Mouse (Mus musculus) frontal cortex, adult (tissue): ENCODE results near the gene Gm26938.
A peak's percentile ranks its signal among the peaks of the same experiment; 100 is the strongest.

ENCODE experiments used
- ATAC-seq: cut with Nextera tagmentation; 2 replicates; pipeline ENCODE4 v1.9.2; 2017; ENCODE audit warnings: mild to moderate bottlenecking, moderate library complexity, mixed read lengths; ENCODE audit not compliant: low TSS enrichment

Gm26938 gene

DNA sequence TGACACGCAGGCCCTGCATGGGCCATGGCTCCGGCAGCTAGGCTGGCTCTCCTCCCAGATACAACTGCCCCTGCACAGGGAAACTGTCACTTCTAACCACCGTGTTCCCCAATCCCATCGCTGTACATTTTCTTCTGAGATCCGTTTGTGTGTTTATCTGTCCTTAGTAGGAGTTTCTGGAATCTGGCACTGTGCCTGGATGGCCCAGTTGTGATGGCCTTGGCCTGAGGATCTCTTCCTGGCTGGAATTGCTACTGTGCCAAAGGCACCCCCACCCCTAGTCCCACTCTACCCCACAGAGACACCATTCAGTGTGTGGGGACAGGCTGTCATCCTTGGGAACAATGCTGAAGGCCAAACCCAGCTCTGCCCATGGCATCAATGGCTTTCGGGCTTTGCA lies 10.2 kb downstream of the Gm26938 start:
- ATAC-seq: no peak

DNA sequence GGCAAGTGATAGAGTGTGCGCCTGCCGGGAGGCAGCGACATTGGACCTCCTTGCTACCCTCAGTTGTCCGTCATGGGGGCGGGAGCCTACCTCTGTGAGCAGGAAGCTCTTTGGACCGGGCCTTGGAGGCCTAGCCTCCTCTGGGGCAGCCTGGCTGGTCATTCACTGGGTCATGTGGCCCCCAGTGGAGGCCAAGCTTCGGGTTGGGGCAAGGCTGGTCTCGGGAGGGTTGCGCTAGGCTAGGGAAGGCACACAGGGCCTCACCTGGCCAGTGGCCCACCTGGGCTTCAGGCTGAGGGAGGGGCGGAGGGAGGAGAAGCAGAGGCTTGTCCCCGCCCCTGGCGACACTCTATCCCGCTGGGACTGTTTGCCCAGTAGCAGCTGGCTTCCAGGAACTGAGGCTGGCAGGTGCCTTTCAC lies 12.2 kb downstream of the Gm26938 start:
- no peak for ATAC-seq

- ATAC-seq: no peak
Observed at GRCm38 (mm10) chr5:139813126-139813490, 13.1 kb downstream of the Gm26938 start.

DNA sequence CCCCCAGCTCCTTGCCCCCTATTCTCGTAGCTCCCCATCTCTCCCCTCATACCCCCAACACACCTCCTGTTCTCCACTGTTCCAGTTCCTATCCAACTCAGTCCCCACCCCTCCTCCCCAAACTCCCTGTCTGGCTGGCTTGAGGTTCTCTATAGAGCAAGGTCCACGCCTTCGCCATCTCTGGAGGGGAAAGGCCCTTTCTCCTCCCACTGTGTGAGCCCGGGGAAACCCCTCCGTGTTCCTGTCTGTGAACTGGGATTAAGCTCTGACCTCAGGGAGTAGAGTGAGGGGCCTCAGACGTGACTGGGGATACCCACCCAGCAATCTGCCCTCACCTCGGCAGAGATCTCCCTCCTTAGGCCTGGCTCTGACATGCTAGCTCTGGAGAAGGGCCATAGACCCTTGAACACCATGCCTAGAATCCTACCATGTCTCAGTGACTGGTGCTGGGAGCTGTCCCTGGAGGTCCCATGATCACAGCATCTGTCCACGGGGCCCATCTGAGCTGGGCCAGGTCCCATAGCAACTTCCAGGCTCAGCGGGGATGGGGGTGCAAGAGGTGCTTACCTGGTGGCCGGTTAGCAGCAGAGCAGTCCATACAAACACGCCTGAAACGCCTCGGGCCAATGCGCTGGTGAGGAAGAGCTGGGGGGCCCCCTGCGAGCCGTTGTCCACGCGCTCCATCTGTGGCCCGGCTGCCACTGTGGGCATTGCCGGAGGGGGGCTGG lies 13.6 kb downstream of the Gm26938 start:
- no peak for ATAC-seq

GRCm38 (mm10) chr5:139811677-139812397 lies 14.4 kb downstream of the Gm26938 start:
- ATAC-seq: no peak

DNA sequence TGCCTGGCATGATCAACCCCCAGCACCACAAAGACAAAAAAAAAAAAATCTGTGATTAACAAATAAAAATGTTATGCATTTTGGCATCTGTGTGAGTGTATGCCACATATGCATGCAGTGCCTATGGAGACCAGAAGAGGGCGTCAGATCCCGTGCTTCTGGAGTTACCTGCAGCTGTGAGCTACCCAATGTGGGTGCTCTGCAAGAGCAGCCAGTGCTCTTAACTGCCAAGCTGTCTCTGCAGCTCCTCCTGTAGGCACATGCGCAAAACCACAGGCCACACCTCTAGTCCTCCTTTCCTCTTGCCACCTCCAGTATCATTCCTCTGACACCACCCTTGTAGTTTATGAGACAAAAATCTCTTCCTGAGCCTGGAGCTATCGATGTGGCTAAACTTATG lies 16.8 kb downstream of the Gm26938 start:
- ATAC-seq: no peak

DNA sequence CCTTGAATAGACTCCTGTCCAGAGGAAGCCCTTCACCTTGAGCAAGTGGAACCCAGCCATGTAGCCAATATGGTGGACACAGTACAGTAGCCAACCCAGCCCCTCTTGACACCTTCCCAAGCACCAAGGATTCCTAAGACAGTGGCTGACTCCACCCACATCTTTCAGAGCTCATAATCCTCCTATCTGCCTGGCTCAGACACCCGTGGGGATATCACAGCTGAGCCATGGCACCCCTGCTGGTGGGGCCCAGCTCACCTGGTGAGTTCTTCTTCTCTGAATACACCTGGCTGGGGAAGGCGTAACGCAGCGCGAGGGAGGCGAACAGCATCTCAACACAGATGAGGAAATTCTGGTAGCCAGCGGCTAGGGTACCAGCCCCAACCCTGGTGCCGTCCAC lies 20.3 kb downstream of the Gm26938 start:
- ATAC-seq: no peak

DNA sequence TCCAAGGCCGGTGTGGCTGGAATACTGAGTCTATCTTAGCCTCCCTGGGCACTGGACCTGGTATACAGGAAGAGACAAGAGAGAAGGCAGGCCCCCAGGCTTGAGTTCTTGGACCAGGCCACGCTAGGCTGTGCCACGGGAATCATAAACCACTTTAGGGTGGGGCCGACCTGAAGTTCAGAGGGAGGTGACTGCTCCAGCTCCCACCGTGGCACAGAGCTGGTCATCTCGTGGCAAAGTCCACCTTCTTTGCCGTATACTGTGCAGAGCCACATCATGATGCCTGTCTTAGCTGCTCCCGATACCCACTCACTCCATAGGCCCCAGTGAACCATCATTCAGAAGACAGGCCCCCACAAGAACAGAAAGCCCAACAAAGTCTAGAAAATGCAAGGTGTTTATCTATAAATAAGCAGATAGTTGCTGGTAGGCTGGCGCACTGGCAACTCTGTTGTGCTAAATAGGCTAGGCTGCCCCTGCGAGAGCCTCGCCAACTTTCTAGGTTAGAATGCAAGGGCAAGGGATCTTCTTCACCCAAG lies 21.6 kb downstream of the Gm26938 start:
- no peak for ATAC-seq

- ATAC-seq: no peak
Observed at GRCm38 (mm10) chr5:139804107-139804551, 22.1 kb downstream of the Gm26938 start.

DNA sequence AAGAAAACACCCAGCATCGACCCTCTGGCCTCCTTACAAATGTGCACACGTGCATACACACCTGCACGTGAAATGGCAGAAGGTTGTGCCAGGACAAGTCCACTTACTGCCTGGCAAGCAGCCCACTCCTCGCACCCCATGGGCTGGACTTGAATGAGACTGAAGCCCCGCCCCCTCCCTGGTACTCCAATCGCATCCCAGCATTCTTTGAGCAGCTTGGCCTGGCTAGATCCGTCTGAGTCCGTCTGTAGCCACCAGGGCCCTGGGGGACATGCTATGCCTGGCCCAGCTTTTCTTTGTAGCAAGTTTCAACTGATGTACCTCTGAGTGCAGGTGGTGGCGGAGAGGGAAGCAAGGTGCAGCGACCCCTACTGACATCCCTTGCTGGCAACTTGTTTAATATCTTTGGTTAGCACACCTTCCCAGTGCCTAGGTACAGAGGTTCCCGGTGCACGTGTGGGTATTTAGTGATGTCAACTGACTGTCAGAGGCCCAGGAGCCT lies 22.6 kb downstream of the Gm26938 start:
- no peak for ATAC-seq

DNA sequence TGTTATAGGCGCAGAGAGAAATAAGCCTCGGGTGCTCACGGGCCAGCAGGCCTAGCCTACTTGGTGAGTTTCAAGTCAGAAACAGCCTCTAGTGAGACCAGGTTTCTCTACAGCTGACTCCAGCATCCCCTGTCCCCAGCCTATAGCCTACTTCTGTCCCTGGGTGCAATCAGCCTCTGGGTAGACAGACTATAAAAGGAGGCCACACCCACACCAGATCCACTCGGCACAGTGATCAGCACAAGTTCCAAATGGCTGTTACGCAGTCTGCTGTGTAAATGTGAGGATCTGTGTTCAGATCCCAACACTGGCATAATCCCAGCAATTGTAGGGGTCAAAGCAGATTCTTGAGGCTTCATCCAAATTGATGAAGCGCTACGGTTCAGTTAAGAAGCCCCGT lies 23.0 kb downstream of the Gm26938 start:
- no peak for ATAC-seq

DNA sequence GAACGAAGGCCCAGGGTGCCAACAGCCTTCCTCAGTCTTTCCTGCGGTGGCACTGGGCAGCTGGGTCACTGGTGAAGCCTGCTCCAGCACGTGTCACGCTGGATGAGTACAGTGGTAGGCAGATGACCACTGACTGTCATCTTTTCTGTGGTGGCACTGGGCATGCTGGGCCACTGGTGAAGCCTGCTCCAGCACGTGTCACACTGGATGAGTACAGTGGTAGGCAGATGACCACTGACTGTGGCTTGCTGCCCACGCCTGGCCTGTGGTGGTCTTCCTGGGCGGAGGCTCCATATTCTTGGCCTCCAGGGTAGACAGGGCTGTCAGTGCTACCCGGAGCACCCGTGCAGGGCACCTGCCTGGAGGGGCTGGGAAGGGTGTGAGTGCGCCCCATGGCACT lies 24.3 kb downstream of the Gm26938 start:
- no peak for ATAC-seq

DNA sequence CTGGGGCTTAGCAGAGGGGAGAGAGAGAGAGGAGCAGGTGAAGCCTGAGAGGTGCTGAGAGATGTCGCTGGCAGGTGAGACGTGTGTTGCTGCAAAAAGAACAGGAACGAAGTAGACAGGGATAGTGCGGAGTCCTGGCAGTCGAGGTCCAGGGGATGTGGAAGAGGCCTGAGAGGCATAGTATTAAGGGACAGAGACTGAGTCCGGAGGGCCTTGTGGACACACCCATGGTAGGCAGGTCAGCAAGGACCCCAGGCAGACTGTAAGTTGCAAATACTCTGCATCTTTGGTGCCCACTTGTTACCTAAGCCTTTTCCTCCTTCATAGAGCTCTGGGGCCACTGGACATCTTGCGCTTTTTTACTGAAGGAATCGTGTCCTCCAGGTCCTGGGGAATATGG lies 25.0 kb downstream of the Gm26938 start:
- ATAC-seq: no peak

DNA sequence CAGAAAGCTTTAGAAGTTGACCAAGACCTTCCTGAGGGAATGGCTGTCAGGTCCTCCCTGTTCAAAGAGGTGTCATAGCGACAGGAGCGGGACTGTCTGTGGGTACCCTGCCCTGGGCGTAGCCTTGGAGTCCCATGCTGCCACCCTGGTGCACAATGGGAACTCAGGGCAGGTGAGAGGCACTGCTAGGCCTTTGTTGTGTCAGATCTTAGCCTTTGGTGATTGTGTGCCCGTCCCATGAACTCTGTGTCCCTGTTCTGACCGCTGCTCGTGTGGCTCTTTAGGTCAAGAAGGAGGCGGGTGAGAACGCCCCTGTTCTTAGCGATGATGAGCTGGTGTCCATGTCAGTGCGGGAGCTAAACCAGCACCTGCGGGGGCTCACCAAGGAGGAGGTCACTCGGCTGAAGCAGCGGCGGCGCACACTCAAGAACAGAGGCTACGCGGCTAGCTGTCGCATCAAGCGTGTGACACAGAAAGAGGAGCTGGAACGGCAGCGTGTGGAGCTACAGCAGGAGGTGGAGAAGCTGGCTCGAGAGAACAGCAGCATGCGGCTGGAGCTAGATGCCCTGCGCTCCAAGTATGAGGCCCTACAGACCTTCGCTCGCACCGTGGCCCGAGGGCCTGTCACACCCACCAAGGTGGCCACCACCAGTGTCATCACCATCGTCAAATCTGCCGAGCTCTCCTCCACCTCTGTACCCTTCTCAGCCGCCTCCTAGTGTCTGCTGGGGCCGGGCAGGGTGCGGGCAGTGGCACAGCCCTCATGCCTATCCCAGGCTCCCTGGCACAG lies 26.2 kb downstream of the Gm26938 start:
- no peak for ATAC-seq

DNA sequence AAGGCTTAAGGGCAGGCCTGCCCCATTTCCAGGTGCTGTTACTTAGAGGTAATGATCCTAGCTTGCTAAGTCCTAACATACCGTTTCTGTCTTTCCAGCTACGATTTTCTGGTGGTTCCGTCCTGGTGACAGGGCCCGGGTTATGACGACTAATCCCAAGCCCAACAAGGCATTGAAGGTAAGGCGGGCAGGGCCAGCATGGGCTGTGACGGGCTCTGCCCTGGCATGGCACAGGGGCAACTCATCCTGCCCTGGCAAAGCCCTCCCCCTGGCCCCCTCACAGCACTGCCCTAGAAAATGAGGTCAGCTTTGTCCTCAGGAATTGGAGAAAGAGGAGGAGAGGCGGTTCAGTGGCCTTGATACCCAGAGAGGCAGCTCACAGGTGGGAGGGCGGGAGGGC lies 27.2 kb downstream of the Gm26938 start:
- no peak for ATAC-seq

- no peak for ATAC-seq
Observed at GRCm38 (mm10) chr5:139798168-139798900, 27.9 kb downstream of the Gm26938 start.

DNA sequence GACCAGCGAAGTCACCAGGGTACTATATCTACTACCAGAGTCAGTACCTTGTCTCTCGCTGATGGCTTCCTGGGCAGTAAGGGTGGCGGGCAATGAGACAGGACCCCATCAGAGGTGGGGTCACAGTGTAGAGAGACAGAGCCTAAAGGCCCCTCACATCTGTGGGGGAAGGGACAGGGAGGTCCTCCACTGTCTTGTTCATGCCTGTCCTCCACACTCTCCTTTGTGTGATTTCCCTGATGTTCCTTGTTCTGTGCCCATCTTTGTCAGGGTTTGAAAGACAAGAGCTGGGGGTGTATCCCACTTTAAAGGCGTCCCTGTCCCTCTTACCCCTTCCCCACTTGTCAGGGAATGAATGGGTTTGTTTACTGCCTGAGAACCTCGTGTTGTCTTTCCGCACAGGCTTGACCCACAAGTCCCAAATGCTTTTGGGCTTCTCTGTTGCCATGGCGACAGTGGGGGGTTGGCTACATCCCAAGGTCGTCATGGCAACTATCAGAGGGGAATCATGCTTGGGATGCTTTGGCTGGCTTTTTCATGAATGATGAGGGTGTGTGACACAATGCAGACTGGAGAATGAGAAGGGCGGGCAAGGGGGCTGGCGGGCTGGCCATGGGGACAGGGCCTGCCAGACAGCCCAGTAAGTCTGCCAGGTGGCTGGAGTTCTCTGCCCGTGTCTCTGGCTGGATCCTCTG lies 28.6 kb downstream of the Gm26938 start:
- ATAC-seq: 0 out of 2 replicates have a peak, but pooled peaks have one; percentile 26

- ATAC-seq: peak; percentile 76
Observed at GRCm38 (mm10) chr5:139796900-139797299, 29.3 kb downstream of the Gm26938 start.

- ATAC-seq: no peak
Observed at GRCm38 (mm10) chr5:139796001-139796620, 30.1 kb downstream of the Gm26938 start.

DNA sequence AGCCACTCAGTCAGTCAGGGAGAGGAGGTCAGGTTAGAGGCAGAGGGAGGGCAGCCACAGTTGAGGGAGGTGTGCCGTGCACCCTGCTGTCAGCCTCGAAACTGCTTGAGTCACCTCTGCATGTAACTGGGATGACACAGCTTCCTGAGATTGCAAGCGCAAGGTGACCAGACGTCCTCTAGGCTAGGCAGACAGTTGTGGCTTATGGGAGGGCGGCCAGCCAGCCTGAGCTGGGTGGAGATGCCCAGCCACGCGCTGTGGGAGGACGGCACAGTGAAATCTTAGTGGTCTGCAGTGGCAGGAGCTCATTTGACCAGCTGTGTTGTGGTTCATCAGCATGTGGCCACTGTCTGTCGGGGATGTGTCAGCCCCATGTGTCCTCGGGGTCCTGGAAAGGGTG lies 31.3 kb downstream of the Gm26938 start:
- no peak for ATAC-seq
